Mouse (Mus musculus) embryonic facial prominence, embryonic 13.5 days (tissue): ENCODE data around the gene Dennd2a. TPM values are rescaled to one million over a fixed set of nuclear protein-coding genes. Genes with fewer than 3 reads are reported as not detected.

Experiments used
- ATAC-seq: fragments of 200-750 bp; cut with Nextera tagmentation; 2 replicates; pipeline ENCODE4 v1.8.0; 2017; ENCODE audit warnings: low read depth; ENCODE audit not compliant: insufficient number of reproducible peaks, insufficient read depth, low FRiP score, low TSS enrichment
- H3K27ac ChIP-seq: fragments of 300-500 bp; sonication (generic); 2 replicates; pipeline ENCODE4 v1.5.1; 2015; ENCODE audit warnings: moderate library complexity, mild to moderate bottlenecking, inconsistent platforms
- H3K27me3 ChIP-seq: fragments of 300-500 bp; sonication (generic); 2 replicates; pipeline ENCODE4 v1.6.1; 2015; ENCODE audit warnings: mild to moderate bottlenecking, inconsistent platforms
- H3K36me3 ChIP-seq: fragments of 300-500 bp; sonication (generic); 2 replicates; pipeline ENCODE4 v1.6.1; 2015; ENCODE audit warnings: mild to moderate bottlenecking, inconsistent platforms
- H3K4me1 ChIP-seq: fragments of 300-500 bp; sonication (generic); 2 replicates; pipeline ENCODE4 v1.6.1; 2015; ENCODE audit warnings: inconsistent platforms
- H3K4me2 ChIP-seq: fragments of 300-500 bp; sonication (generic); 2 replicates; pipeline ENCODE4 v1.6.1; 2015; ENCODE audit warnings: moderate library complexity, mild to moderate bottlenecking, inconsistent platforms
- H3K4me3 ChIP-seq: fragments of 300-500 bp; sonication (generic); 2 replicates; pipeline ENCODE4 v1.5.1; 2015; ENCODE audit warnings: mild to moderate bottlenecking, inconsistent platforms
- H3K9ac ChIP-seq: fragments of 300-500 bp; sonication (generic); 2 replicates; pipeline ENCODE4 v1.6.1; 2015; ENCODE audit warnings: mild to moderate bottlenecking, inconsistent platforms
- H3K9me3 ChIP-seq: fragments of 300-500 bp; sonication (generic); 2 replicates; pipeline ENCODE4 v1.6.1; 2016; ENCODE audit warnings: inconsistent platforms
- WGBS: fragments of 180-500 bp; shearing (Covaris S2); methylation state at CpG from one replicate; pipeline ENCODE4 v1.1.7; 2015; ENCODE audit warnings: mixed read lengths; 5-methylcytosine and 5-hydroxymethylcytosine counted together
- polyA plus RNA-seq: library from polyadenylated mRNA; unstranded; fragments of >200 nt; fragmentation: Nextera tagmentation; extraction: Ambion mirVana; gene quantifications from 2 replicates; pipeline ENCODE4 v1.2.1, GENCODE M21; 2015

Gene Dennd2a
- polyA plus RNA-seq, 1 experiment from 2014 or later: 21.2 TPM

DNA sequence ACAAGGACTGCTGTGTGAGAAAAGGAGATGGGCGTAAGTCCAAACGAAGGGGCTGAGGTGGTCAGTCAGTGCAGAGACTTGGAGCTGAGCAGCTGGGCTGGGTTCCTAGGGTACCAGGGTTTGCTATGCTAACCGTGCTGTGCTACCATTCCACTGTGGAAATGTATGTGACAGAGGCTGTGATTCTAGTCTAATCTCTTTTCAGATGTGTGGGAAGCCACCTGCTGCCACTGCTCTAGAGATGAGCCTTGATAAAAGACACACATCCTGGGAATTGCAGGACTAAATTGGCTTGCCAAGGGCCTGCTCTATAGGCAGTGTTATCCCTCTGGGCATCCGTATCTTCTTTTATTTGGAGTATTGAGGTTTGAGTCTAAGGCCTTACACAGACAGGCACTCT lies 60.5 kb downstream of the Dennd2a start:
- Histone ChIP-seq H3K9me3 (no peaks in the 10 kb centered on the region), H3K36me3 (peaks cover 78% of the 10 kb centered on the region), H3K9ac (no peak overlapping the region), H3K4me3 (no peak overlapping the region), H3K27me3 (no peaks in the 10 kb centered on the region), H3K27ac (no peak overlapping the region), H3K4me1 (peaks cover 9% of the 10 kb centered on the region; the same call in 1 of the 2 replicates), H3K4me2 (no peak overlapping the region)
- ATAC-seq: no peak
- 94% methylated on average over 4 of the region's 4 CpGs for WGBS

DNA sequence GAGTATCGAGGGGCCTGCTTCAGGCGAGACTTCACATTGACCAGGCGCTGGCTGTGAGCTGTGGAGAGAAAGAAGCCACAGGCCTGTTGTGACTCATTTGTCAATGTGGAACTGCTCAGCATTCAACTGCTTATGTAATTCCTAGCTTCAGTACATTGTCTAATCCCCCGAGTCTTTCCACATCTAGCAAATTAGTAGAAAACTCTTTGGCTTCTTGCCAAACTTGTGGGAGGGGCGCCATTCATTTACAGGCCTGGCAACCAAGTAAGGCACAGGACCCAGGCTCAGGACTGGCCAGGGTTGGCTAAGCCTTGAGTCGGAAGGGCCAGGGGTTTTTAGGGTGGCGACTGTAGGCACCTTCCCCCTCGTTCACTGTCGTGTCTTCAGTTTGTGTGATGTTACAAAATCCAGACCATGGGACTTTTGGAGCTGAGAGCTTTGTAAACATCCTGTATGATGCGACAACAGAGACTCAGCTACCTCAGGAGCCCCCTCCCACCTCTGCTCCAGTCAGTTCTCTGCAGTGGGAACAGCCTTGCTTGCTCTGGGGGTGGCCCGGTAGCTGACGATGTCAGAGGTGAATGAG lies 64.4 kb downstream of the Dennd2a start:
- Histone ChIP-seq H3K9ac (no peak overlapping the region), H3K4me3 (no peak overlapping the region), H3K27me3 (no peaks in the 10 kb centered on the region), H3K36me3 (peaks cover 86% of the 10 kb centered on the region), H3K9me3 (no peaks in the 10 kb centered on the region), H3K27ac (peak overlapping the region; percentile 4; the same call in 1 of the 2 replicates), H3K4me2 (no peak overlapping the region), H3K4me1 (peaks cover 12% of the 10 kb centered on the region; the same call in 1 of the 2 replicates)
- ATAC-seq: no peak
- WGBS: 79% methylated on average over 12 of the region's 12 CpGs

DNA sequence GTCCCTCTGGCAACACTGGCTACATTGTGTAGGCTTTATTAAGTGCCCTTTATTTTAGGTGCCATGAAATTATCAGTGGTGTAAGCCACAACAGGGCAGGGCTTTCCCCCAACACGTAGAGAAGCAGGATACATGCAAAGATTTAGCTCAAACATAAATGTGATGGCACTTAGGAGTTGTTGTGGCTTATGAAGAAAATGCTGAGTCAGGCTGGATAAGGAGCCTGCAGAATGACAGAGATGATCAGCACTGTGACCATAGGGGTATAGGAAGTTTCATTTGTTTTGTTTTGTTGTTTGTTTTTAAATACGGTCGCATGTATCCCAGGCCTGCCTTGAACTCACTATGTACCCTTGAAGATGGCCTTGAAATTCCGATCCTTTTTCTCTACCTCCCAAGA lies 65.5 kb downstream of the Dennd2a start:
- H3K27me3 ChIP-seq: no peaks in the 10 kb centered on the region
- no peaks in the 10 kb centered on the region for H3K9me3 ChIP-seq
- no peak overlapping the region for H3K27ac ChIP-seq
- peaks cover 12% of the 10 kb centered on the region; the same call in 1 of the 2 replicates for H3K4me1 ChIP-seq
- no peak overlapping the region for H3K4me3 ChIP-seq
- peaks cover 94% of the 10 kb centered on the region for H3K36me3 ChIP-seq
- no peak for ATAC-seq
- 93% methylated on average over 4 of the region's 4 CpGs for whole genome bisulfite sequencing
- H3K9ac ChIP-seq: no peak overlapping the region
- H3K4me2 ChIP-seq: no peak overlapping the region

DNA sequence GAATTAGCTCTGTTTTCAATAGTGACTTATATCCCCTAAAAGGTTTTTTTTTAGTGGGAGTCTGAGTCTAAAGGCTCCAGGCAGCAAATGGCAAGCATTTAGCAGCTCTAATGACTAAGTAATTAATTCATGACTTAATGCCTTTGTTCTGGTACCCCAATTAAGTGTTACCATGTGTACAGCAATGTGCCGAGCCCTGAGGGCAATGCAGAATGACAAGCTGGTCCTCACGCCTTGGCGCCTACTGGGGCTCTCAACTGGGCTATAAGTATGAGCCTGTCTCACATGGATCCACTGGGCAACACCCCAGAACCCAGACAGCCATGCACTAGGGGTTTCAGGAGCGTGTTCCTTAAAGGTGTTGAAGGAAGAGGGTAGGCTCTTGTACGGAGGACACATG lies 66.5 kb downstream of the Dennd2a start:
- Histone ChIP-seq H3K9ac (no peak overlapping the region), H3K27me3 (no peaks in the 10 kb centered on the region), H3K4me1 (peaks cover 12% of the 10 kb centered on the region; the same call in 1 of the 2 replicates), H3K4me3 (no peak overlapping the region), H3K27ac (no peak overlapping the region), H3K36me3 (peaks cover 89% of the 10 kb centered on the region), H3K9me3 (no peaks in the 10 kb centered on the region), H3K4me2 (no peak overlapping the region)
- no peak for ATAC-seq
- WGBS: 58% methylated on average over 5 of the region's 5 CpGs

DNA sequence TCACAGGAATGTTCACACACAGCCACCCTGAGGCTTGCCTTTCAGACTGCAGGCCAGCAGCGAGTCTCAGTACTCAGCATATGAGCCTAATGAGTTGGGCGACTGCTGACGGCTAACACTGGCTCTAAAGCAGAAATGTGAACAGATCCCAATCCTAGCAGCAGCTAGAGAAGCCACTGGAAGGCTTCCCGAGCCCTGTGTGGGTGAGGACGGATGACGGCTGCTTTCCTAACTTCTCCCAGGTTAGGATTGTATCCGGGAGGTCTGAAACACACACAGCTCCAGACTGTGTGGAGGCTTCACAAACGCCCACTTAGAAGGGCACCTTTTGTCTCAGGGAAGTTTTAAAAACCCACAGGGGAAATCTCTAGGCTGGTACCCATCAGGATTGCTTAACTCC lies 69.4 kb downstream of the Dennd2a start:
- WGBS: 89% methylated on average over 8 of the region's 8 CpGs

DNA sequence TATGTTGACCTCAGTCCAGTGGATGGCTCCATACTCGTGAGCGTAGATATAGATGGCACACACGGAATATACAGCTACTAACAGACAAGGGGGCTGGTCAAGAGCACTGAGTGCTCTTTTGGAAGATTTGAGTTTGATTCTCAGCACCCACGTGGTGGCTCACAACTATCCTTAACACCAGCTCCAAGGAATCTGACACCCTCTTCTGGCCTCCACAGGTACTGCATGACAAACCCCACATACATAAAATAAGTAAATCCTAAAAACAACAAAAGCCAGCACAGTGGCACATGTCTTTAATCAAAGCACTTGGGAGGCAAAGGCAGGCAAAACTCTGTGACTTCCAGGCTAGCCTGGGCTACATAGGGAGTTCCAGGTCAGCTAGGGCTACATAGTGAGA lies 74.0 kb downstream of the Dennd2a start:
- no peak for ATAC-seq
- 96% methylated on average over 4 of the region's 4 CpGs for WGBS
- H3K27me3 ChIP-seq: no peaks in the 10 kb centered on the region

More for the DNA sequence above, 69.4 kb downstream of the Dennd2a start:
- H3K9ac ChIP-seq: no peak overlapping the region
- peaks cover 92% of the 10 kb centered on the region for H3K36me3 ChIP-seq
- no peak for ATAC-seq
- H3K27ac ChIP-seq: no peak overlapping the region
- H3K9me3 ChIP-seq: no peaks in the 10 kb centered on the region
- H3K4me3 ChIP-seq: no peak overlapping the region
- H3K4me2 ChIP-seq: no peak overlapping the region
- peaks cover 9% of the 10 kb centered on the region; the same call in 1 of the 2 replicates for H3K4me1 ChIP-seq
- H3K27me3 ChIP-seq: no peaks in the 10 kb centered on the region

DNA sequence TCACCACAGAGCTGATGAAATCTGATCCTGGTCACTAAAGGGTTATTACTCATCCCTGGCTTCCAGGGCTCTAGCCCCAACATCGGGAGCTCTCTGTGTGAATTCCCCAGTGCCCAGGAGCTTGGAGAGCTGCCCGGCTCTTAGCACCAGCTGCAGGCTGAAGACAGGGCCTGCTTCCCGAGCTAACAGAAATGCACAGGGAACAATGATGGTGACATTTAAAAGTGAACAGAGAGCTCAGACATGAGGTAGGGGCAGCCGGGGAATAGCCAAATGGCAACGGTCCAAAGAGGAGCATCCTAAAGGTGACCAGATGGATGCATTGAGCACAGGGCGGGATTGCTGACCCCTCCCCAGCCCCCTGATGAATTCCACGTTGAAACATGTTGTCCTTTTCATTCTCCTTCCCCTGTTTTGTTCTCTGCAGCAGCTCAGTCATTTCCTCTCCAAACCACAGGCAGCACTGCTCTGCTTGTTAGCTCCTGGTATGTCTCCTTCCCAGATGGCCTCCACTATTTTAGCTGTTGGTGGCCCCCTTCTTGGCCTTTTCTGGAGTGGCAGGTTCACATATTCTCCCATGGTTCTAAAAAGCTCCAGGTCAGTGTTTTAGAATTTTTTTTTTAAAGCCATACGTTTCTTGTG lies 79.0 kb downstream of the Dennd2a start:
- H3K4me2 ChIP-seq: no peak overlapping the region
- H3K9ac ChIP-seq: no peak overlapping the region
- H3K4me3 ChIP-seq: no peak overlapping the region
- peaks cover 38% of the 10 kb centered on the region for H3K4me1 ChIP-seq
- H3K36me3 ChIP-seq: peaks cover 71% of the 10 kb centered on the region
- no peak for ATAC-seq
- peak overlapping the region; percentile 34 for H3K27ac ChIP-seq
- no peaks in the 10 kb centered on the region for H3K27me3 ChIP-seq
- 47% methylated on average over 8 of the region's 8 CpGs for WGBS
- H3K9me3 ChIP-seq: no peaks in the 10 kb centered on the region

More for the DNA sequence above, 74.0 kb downstream of the Dennd2a start:
- H3K9ac ChIP-seq: no peak overlapping the region
- no peak overlapping the region for H3K4me3 ChIP-seq
- no peak overlapping the region for H3K4me2 ChIP-seq
- no peaks in the 10 kb centered on the region for H3K9me3 ChIP-seq
- no peak overlapping the region for H3K27ac ChIP-seq
- peaks cover 89% of the 10 kb centered on the region for H3K36me3 ChIP-seq
- H3K4me1 ChIP-seq: peaks cover 7% of the 10 kb centered on the region

DNA sequence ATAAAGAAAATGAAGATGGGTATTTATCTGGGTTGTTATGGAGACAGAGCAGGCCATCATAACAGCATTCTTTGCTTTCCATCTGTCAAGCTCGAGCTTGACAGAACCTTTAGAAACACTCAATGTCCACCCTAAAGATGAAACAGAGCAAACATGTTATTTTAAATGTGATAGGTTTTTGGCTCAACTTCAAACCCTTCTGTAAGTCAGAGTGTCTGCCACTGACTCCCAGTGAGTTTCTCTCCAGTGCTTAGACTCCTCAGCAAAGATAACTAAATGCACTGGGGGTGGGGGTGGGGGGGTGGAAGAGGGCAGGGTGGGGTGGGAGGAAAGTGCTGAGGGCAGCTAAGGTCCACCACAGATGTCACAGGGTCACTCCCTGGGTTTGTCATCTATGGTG lies 81.0 kb downstream of the Dennd2a start:
- Histone ChIP-seq H3K27ac (no peak overlapping the region), H3K4me2 (no peak overlapping the region), H3K4me3 (no peak overlapping the region), H3K9ac (no peak overlapping the region), H3K27me3 (no peaks in the 10 kb centered on the region), H3K36me3 (peaks cover 51% of the 10 kb centered on the region), H3K9me3 (no peaks in the 10 kb centered on the region), H3K4me1 (peaks cover 46% of the 10 kb centered on the region)
- ATAC-seq: no peak
- 75% methylated on average over 1 of the region's 1 CpGs for WGBS

DNA sequence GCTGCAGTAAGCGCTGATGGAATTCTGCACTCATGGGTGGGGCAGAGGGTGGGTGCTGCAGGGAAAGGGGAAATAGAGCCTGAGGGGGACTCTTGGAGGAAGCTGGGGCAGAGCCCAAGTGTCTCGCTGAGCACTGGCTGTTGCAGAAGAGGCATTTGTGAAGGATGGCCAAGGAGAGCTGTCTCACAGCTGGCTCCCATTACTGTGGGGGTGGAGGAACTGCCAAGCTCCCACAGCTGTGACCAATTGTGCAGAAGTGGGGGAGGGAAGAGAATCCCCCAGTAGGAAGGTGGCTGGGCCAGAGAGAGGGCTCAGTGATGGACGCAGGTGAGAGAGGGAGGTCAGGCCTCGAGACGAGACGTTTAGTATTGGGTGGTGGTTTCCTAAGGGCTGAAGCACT lies 83.2 kb downstream of the Dennd2a start:
- H3K4me2 ChIP-seq: peak overlapping the region; percentile 46
- H3K27me3 ChIP-seq: no peaks in the 10 kb centered on the region
- H3K4me1 ChIP-seq: peaks cover 46% of the 10 kb centered on the region
- WGBS: 29% methylated on average over 6 of the region's 6 CpGs
- no peak overlapping the region for H3K9ac ChIP-seq
- peak; percentile 81 for ATAC-seq
- peak overlapping the region; percentile 85 for H3K27ac ChIP-seq
- H3K9me3 ChIP-seq: no peaks in the 10 kb centered on the region
- no peak overlapping the region; the same call in 1 of the 2 replicates for H3K4me3 ChIP-seq
- peaks cover 50% of the 10 kb centered on the region for H3K36me3 ChIP-seq

DNA sequence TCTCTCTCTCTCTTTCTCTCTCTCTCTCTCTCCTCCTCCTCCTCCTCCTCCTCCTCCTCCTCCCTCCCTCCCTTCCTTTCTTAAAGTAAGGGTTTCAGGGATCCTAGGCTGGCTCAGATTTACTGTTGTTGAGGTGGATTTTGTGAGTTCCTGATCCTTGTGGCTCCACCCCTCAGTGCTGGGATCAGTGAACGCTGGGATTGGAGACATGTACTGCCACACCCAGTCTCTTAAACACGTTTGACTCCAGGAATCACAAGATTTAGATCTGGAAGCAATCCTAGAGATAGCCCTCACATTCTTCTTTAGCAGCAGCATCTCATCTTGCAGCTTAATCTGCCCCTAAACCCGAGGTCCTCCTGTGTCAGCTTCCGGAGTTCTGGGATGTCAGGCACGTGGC lies 84.8 kb downstream of the Dennd2a start:
- WGBS: 35% methylated on average over 5 of the region's 5 CpGs
- H3K4me2 ChIP-seq: no peak overlapping the region
- no peak overlapping the region for H3K9ac ChIP-seq
- H3K9me3 ChIP-seq: no peaks in the 10 kb centered on the region
- peaks cover 49% of the 10 kb centered on the region for H3K36me3 ChIP-seq
- ATAC-seq: no peak
- H3K27ac ChIP-seq: no peak overlapping the region
- H3K4me3 ChIP-seq: no peak overlapping the region
- H3K4me1 ChIP-seq: peaks cover 31% of the 10 kb centered on the region
- no peaks in the 10 kb centered on the region for H3K27me3 ChIP-seq

DNA sequence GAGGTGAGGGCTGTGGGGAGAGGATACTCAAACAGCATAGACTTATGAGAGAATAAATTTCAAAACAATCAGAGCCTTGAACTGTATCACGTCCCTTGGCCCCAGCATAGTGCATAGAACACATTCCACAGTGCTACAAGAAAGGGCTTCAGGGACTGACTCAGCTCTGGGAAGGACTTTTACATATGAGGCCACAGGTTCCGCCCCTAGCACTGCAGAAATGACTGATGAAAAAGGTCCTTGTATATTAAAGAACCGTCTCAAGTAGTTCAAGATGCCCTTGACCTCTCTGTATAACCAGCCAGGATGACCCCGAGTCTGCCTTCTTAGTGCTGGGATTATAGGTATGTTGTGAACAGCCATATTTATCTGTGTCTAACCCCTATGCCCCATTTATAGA lies 85.4 kb downstream of the Dennd2a start:
- 67% methylated on average over 4 of the region's 4 CpGs for WGBS
- Histone ChIP-seq H3K27me3 (no peaks in the 10 kb centered on the region), H3K4me1 (peaks cover 29% of the 10 kb centered on the region), H3K36me3 (peaks cover 46% of the 10 kb centered on the region), H3K4me3 (no peak overlapping the region), H3K27ac (no peak overlapping the region), H3K9ac (no peak overlapping the region), H3K9me3 (no peaks in the 10 kb centered on the region), H3K4me2 (no peak overlapping the region)
- no peak for ATAC-seq

DNA sequence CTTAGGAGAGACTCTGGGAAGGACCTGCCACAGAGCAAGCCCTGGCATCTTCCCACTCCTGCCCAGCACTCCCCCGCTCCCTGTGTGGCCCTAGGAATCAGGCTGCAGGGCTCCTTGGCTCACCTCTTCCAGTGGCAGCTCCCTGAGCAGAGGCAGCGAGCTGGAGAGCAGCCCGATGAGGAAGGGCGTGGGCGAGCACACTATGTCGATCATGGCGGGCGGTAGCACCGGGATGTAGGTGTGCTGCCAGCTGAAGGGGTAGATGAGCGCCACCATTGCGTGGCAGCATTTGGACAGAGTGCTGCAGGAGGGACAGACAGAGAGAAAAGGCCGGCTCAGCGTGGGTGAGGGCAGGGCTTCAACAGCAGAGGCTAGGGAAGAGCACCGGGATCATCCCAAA lies 87.6 kb downstream of the Dennd2a start:
- peaks cover 50% of the 10 kb centered on the region for H3K36me3 ChIP-seq
- 90% methylated on average over 14 of the region's 14 CpGs for WGBS
- no peak for ATAC-seq

More for the DNA sequence above, 87.6 kb downstream of the Dennd2a start:
- no peaks in the 10 kb centered on the region for H3K27me3 ChIP-seq
- no peak overlapping the region for H3K27ac ChIP-seq
- H3K4me1 ChIP-seq: peaks cover 23% of the 10 kb centered on the region
- H3K9me3 ChIP-seq: no peaks in the 10 kb centered on the region
- H3K9ac ChIP-seq: 0 out of 2 replicates have a peak overlapping the region, but pooled peaks have one; percentile 11
- no peak overlapping the region for H3K4me2 ChIP-seq
- H3K4me3 ChIP-seq: no peak overlapping the region
